Mouse (Mus musculus): ENCODE measurements around the gene Slc12a1. TPM values are rescaled to one million over a fixed set of nuclear protein-coding genes. Genes with fewer than 3 reads are reported as not detected.

Gene Slc12a1
- total and polyA plus RNA-seq, 2 experiments from 2014 or later: 0.06 to 0.44 TPM

GRCm38 (mm10) chr2:125268876-125269275 lies 116.6 kb downstream of the Slc12a1 start:
- 76% methylated on average over 1 of the region's 1 CpGs for WGBS
- H3K4me2 ChIP-seq (ENCODE audit: low read depth, low read length, poor library complexity, severe bottlenecking): no peak overlapping the region
- no peaks in the 10 kb centered on the region for H3K9me3 ChIP-seq (ENCODE audit: low read length)
- H3K4me3 ChIP-seq (ENCODE audit: low read depth, low read length): no peak overlapping the region
- H3K27me3 ChIP-seq (ENCODE audit: insufficient read depth, low read length): no peaks in the 10 kb centered on the region
- no peak for ATAC-seq (ENCODE audit: low FRiP score)
- no peak overlapping the region for H3K9ac ChIP-seq (replicated peaks; ENCODE audit: low read length, poor library complexity, severe bottlenecking)
- no peak for TF ChIP-seq CTCF (IDR thresholded peaks at IDR 0.05)
- no peak overlapping the region for H3K27ac ChIP-seq (ENCODE audit: low read depth, low read length)
- DNase-seq (ENCODE audit: low spot score): no peak
- no peaks in the 10 kb centered on the region for H3K4me1 ChIP-seq (ENCODE audit: insufficient read depth, low read length)
- H3K36me3 ChIP-seq (ENCODE audit: insufficient read depth, low read length): no peaks in the 10 kb centered on the region

GRCm38 (mm10) chr2:125275617-125276016 lies 123.3 kb downstream of the Slc12a1 start:
- Histone ChIP-seq H3K27me3 (ENCODE audit: insufficient read depth, low read length) (no peaks in the 10 kb centered on the region), H3K9ac (replicated peaks; ENCODE audit: low read length, poor library complexity, severe bottlenecking) (no peak overlapping the region), H3K4me1 (ENCODE audit: insufficient read depth, low read length) (no peaks in the 10 kb centered on the region), H3K4me3 (ENCODE audit: low read depth, low read length) (no peak overlapping the region), H3K36me3 (ENCODE audit: insufficient read depth, low read length) (no peaks in the 10 kb centered on the region), H3K27ac (ENCODE audit: low read depth, low read length) (no peak overlapping the region), H3K4me2 (ENCODE audit: low read depth, low read length, poor library complexity, severe bottlenecking) (no peak overlapping the region), H3K9me3 (ENCODE audit: low read length) (no peaks in the 10 kb centered on the region)
- ATAC-seq (ENCODE audit: low FRiP score) (no peak), DNase-seq (ENCODE audit: low spot score) (no peak)
- WGBS: 57% methylated on average over 5 of the region's 5 CpGs
- no peak for TF ChIP-seq CTCF (IDR thresholded peaks at IDR 0.05)

GRCm38 (mm10) chr2:125276692-125277091 lies 124.4 kb downstream of the Slc12a1 start:
- Histone ChIP-seq H3K9ac (replicated peaks; ENCODE audit: low read length, poor library complexity, severe bottlenecking) (no peak overlapping the region), H3K4me2 (ENCODE audit: low read depth, low read length, poor library complexity, severe bottlenecking) (no peak overlapping the region), H3K9me3 (ENCODE audit: low read length) (no peaks in the 10 kb centered on the region), H3K27me3 (ENCODE audit: insufficient read depth, low read length) (no peaks in the 10 kb centered on the region), H3K36me3 (ENCODE audit: insufficient read depth, low read length) (no peaks in the 10 kb centered on the region), H3K27ac (ENCODE audit: low read depth, low read length) (no peak overlapping the region), H3K4me3 (ENCODE audit: low read depth, low read length) (no peak overlapping the region), H3K4me1 (ENCODE audit: insufficient read depth, low read length) (no peaks in the 10 kb centered on the region)
- no peak for TF ChIP-seq CTCF (IDR thresholded peaks at IDR 0.05)
- WGBS: 90% methylated on average over 5 of the region's 5 CpGs
- DNase-seq (ENCODE audit: low spot score) (no peak), ATAC-seq (ENCODE audit: low FRiP score) (no peak)

GRCm38 (mm10) chr2:125278474-125278873 lies 126.2 kb downstream of the Slc12a1 start:
- Histone ChIP-seq H3K27me3 (ENCODE audit: insufficient read depth, low read length) (no peaks in the 10 kb centered on the region), H3K36me3 (ENCODE audit: insufficient read depth, low read length) (no peaks in the 10 kb centered on the region), H3K27ac (ENCODE audit: low read depth, low read length) (no peak overlapping the region), H3K4me1 (ENCODE audit: insufficient read depth, low read length) (no peaks in the 10 kb centered on the region), H3K9ac (replicated peaks; ENCODE audit: low read length, poor library complexity, severe bottlenecking) (no peak overlapping the region), H3K4me3 (ENCODE audit: low read depth, low read length) (no peak overlapping the region), H3K9me3 (ENCODE audit: low read length) (no peaks in the 10 kb centered on the region), H3K4me2 (ENCODE audit: low read depth, low read length, poor library complexity, severe bottlenecking) (no peak overlapping the region)
- no peak for TF ChIP-seq CTCF (IDR thresholded peaks at IDR 0.05)
- WGBS: 62% methylated on average over 7 of the region's 7 CpGs
- ATAC-seq (ENCODE audit: low FRiP score) (no peak), DNase-seq (ENCODE audit: low spot score) (no peak)

Other genes with a start within 250 kb of the Slc12a1 start
- gene Slc24a5, start 84.4 kb upstream of the Slc12a1 start, total RNA-seq (2014; rRNA removed): 0.14 and 1.4 TPM in 2 replicates
- gene Slc24a5, start 84.4 kb upstream of the Slc12a1 start, polyA plus RNA-seq (2015; fragmentation: Nextera tagmentation; extraction: Ambion mirVana): 4.7 and 5.0 TPM in 2 replicates
- gene Myef2, start 28.8 kb upstream of the Slc12a1 start, total RNA-seq (2014; rRNA removed): 73.0 and 100 TPM in 2 replicates
- gene Myef2, start 28.8 kb upstream of the Slc12a1 start, polyA plus RNA-seq (2015; fragmentation: Nextera tagmentation; extraction: Ambion mirVana): 152 and 174 TPM in 2 replicates
- 12.6 and 16.1 TPM in 2 replicates for gene Ctxn2, start 15.8 kb upstream of the Slc12a1 start, total RNA-seq (2014; rRNA removed)
- 47.5 and 47.7 TPM in 2 replicates for gene Ctxn2, start 15.8 kb upstream of the Slc12a1 start, polyA plus RNA-seq (2015; fragmentation: Nextera tagmentation; extraction: Ambion mirVana)
- gene Dut, start 94.7 kb downstream of the Slc12a1 start, total RNA-seq (2014; rRNA removed): 24.7 and 48.9 TPM in 2 replicates
- 85.6 and 88.2 TPM in 2 replicates for gene Dut, start 94.7 kb downstream of the Slc12a1 start, polyA plus RNA-seq (2015; fragmentation: Nextera tagmentation; extraction: Ambion mirVana)